8 mouse cellular contexts compared by ENCODE assay signal in the genomic region with DNA sequence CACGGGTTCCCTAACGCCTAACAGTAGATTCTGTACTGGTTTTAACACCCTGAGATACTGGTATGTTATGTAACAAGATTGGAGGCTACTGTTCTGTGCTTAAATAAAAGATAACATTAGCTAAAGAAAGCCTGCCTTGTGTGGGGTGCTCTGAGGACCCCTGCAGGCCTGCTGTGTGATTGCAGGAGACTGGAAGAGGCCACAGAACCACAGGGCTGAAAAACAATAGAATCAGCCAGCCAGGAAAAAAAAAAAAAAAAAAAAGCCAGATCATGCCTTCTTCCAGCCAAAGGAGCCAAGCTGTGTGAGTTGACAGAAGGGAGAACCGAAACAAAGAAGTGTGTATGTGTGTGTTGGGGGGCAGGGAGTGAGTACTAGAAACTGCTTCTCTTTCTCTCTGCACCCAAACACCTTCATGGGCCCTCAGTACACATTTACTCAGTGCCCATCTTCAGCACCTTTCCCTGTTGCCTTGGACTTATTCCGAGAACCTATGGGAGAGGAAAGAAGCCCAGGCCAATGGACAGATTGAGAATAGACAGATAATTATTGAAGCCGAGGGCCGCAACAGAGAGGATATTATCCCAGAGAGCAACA. TPM values are rescaled to one million over a fixed set of nuclear protein-coding genes. Genes with fewer than 3 reads are reported as not detected.
DNase-seq lines count a peak whose midpoint lies in the region; ATAC-seq and TF ChIP-seq lines count a peak whose summit lies in the region.

No protein-coding gene starts in this region.

- 42% methylated on average over 6 of the region's 6 CpGs for WGBS in limb, embryonic 12.5 days

- H3K79me2 ChIP-seq in C2C12 (ENCODE audit: control insufficient read depth, insufficient read depth) (no peaks in the 10 kb centered on the region), myocyte (ENCODE audit: control insufficient read depth, insufficient read depth) (no peaks in the 10 kb centered on the region)

- H3K4me3 ChIP-seq in C2C12 (ENCODE audit: insufficient read depth, poor library complexity, severe bottlenecking) (no peak overlapping the region), myocyte (no peak overlapping the region)
- no peak overlapping the region for H3K4me3 ChIP-seq in limb, embryonic 12.5 days (replicated peaks)

- intact Hi-C loops in gastrocnemius, postnatal 36 days (cut with DNase I) = loop anchor here (10.0 kb wide), 1 partner anchor 101 kb away; no protein-coding TSS in a partner anchor

- no peaks in the 10 kb centered on the region for H3K79me3 ChIP-seq in C2C12 (ENCODE audit: low read depth)

- no peak for TF ChIP-seq POLR2A in myocyte (IDR thresholded peaks at IDR 0.05; ENCODE audit: insufficient read length, low read depth)

- 0 out of 2 replicates have a peak overlapping the region, but pooled peaks have one; percentile 9 for H3K27ac ChIP-seq in limb, embryonic 12.5 days

- H3K4me1 ChIP-seq in limb, embryonic 12.5 days (replicated peaks) = peaks cover 24% of the 10 kb centered on the region

- peak; percentile 28 for ATAC-seq in activated CD4-positive, CD25-positive, alpha-beta regulatory T cell, adult 4 months
- peak; percentile 53 for ATAC-seq in inflammation-experienced regulatory T-cells, adult 6 months
- no peak for ATAC-seq in limb, embryonic 12.5 days (ENCODE audit: insufficient number of reproducible peaks, insufficient read depth, low FRiP score, low TSS enrichment, low read depth)

- H3K9ac ChIP-seq in limb, embryonic 12.5 days (replicated peaks) = no peak overlapping the region

- DNase-seq in embryo, embryonic 10 days (ENCODE audit: low spot score) = peak; percentile 66
- peak; percentile 37 to 49 for DNase-seq in gastrocnemius, postnatal 36 days
- DNase-seq in testis, postnatal 14 days (ENCODE audit: low spot score) = peak; percentile 29

- no peaks in the 10 kb centered on the region for H3K27me3 ChIP-seq in C2C12 (ENCODE audit: control insufficient read depth, insufficient read depth, insufficient read length)
- H3K27me3 ChIP-seq in limb, embryonic 12.5 days = no peaks in the 10 kb centered on the region
- H3K27me3 ChIP-seq in myocyte (ENCODE audit: control insufficient read depth, insufficient read depth, insufficient read length) = no peaks in the 10 kb centered on the region

- H3ac ChIP-seq in C2C12 (ENCODE audit: control insufficient read depth, insufficient read length, low read depth) (no peak overlapping the region), myocyte (ENCODE audit: control insufficient read depth, insufficient read length) (no peak overlapping the region)

- peak; percentile 53 for TF ChIP-seq CTCF in C2C12 (IDR thresholded peaks at IDR 0.05; ENCODE audit: control insufficient read depth, insufficient read depth, insufficient read length)

- no peaks in the 10 kb centered on the region for H3K9me3 ChIP-seq in limb, embryonic 12.5 days

- H3K4me2 ChIP-seq in limb, embryonic 12.5 days = no peak overlapping the region
- H3K4me2 ChIP-seq in myocyte (ENCODE audit: low read depth) = peak overlapping the region; percentile 49

- H3K36me3 ChIP-seq in C2C12 (ENCODE audit: control insufficient read depth, insufficient read depth) (no peaks in the 10 kb centered on the region), myocyte (ENCODE audit: control insufficient read depth, insufficient read depth) (no peaks in the 10 kb centered on the region)
- no peaks in the 10 kb centered on the region for H3K36me3 ChIP-seq in limb, embryonic 12.5 days

TF ChIP-seq in C2C12, 6 proteins besides CTCF, POLR2A, EP300 and RAD21:
- TF ChIP-seq FOSL1 (IDR thresholded peaks at IDR 0.05; ENCODE audit: insufficient read depth, low read length, poor library complexity, severe bottlenecking) = no peak
- no peak for TF ChIP-seq USF1 (IDR thresholded peaks at IDR 0.05; ENCODE audit: low read depth)
- TF ChIP-seq MAX (IDR thresholded peaks at IDR 0.05) = no peak
- no peak for TF ChIP-seq MYOD1 (IDR thresholded peaks at IDR 0.05; ENCODE audit: control insufficient read depth, insufficient read length, low read depth)
- no peak for TF ChIP-seq MYOG (IDR thresholded peaks at IDR 0.05; ENCODE audit: control insufficient read depth, extremely low read depth, insufficient read length)
- no peak for TF ChIP-seq CEBPB (IDR thresholded peaks at IDR 0.05; ENCODE audit: low read depth)

TF ChIP-seq in myocyte, 11 proteins besides CTCF, POLR2A, EP300 and RAD21:
- TF ChIP-seq E2F4 (IDR thresholded peaks at IDR 0.05; ENCODE audit: insufficient read depth) (no peak), MAX (IDR thresholded peaks at IDR 0.05; ENCODE audit: low read depth) (no peak), SRF (IDR thresholded peaks at IDR 0.05; ENCODE audit: control insufficient read depth, insufficient read length, low read depth) (no peak), POLR2AphosphoS2 (IDR thresholded peaks at IDR 0.05; ENCODE audit: insufficient read length, low read depth) (no peak), REST (IDR thresholded peaks at IDR 0.05; ENCODE audit: insufficient read depth, insufficient read length) (no peak), USF1 (IDR thresholded peaks at IDR 0.05; ENCODE audit: low read depth) (no peak), TCF12 (IDR thresholded peaks at IDR 0.05; ENCODE audit: insufficient read depth, poor library complexity, severe bottlenecking) (no peak), TCF3 (IDR thresholded peaks at IDR 0.05; ENCODE audit: insufficient read length, low read depth) (no peak), MYOD1 (IDR thresholded peaks at IDR 0.05; ENCODE audit: control insufficient read depth in 1 of 3, insufficient read length in 2 of 3, low read depth in 2 of 3) (no peak), MYOG (IDR thresholded peaks at IDR 0.05; ENCODE audit: control insufficient read depth in 1 of 3, insufficient read depth in 1 of 3, insufficient read length in 2 of 3, low read depth in 2 of 3) (no peak), CEBPB (IDR thresholded peaks at IDR 0.05; ENCODE audit: insufficient read depth, poor library complexity, severe bottlenecking) (no peak)

RNA-seq across cellular contexts. Expression of gene Ypel2, which starts 2.2 kb away (rescaled TPM):
- polyA plus RNA-seq in C2C12 (2012; fragmentation: generic; extraction: Trizol) (0.14 TPM), myocyte (2012; fragmentation: generic; extraction: Trizol) (1.5 TPM)
- 1 to 10 TPM; 5.0 to 8.5 TPM for polyA plus RNA-seq in activated CD4-positive, CD25-positive, alpha-beta regulatory T cell, adult 4 months (2017; shearing (Covaris generic))
- 1 to 10 TPM; 4.1 to 4.8 TPM for total RNA-seq in gastrocnemius, postnatal 36 days (2021)
- 1 to 10 TPM; 3.7 to 8.9 (median 5.8) TPM for polyA plus RNA-seq in inflammation-experienced regulatory T-cells, adult 6 months (2017; shearing (Covaris generic))
- polyA plus RNA-seq in limb, embryonic 12.5 days (2016; fragmentation: Nextera tagmentation; extraction: Ambion mirVana) = 9.8 and 10.5 TPM in 2 replicates
